Mouse (Mus musculus): Measurements from ENCODE around the gene Tmc3.
A peak's percentile ranks its signal among the peaks of the same experiment; 100 is the strongest.

Gene Tmc3

DNA sequence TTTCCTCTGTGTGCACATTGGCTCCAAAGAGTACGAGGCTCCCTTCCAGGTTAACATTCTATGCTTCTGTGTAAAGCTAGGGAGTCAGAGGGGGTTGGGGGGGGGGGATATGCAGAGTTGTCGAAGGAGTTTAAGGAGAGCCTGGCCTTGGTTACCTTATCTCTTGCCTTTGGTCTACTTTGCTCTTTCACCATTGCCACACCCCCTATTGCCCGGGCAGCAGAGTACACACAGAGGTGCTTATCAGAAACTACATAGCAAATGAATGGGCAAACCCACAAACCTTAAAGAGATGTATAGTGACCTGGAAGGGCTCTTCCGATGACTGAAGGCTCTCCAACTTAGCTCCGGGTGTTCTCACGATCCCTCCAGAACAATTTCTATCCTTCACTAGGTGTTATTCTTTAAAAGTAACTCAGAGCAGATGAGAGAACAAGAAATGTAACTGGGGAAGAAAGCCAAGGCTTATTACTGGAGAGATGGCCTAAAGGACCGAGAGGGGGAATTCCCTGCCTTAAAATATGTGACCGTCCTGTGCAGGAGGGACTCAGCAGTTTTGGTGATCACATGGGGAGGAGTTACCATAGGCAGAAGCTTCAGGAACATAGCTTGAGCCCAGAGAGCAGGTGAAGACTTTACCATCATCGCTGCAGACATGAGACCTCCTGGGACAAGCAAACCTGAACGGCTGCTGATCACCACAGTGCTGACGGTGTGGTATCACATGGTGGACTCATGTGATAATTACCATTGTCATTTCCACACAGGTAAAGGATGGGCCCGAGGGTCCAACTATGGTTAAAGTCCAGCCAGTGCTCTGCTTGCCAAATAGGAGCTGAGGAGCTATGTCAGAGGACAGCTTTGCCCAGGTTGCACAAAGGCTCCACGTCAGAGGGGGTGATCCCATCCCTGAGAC is 14.5 kb downstream of the Tmc3 start:
- DNase-seq (ENCODE audit: low spot score): no peak

DNA sequence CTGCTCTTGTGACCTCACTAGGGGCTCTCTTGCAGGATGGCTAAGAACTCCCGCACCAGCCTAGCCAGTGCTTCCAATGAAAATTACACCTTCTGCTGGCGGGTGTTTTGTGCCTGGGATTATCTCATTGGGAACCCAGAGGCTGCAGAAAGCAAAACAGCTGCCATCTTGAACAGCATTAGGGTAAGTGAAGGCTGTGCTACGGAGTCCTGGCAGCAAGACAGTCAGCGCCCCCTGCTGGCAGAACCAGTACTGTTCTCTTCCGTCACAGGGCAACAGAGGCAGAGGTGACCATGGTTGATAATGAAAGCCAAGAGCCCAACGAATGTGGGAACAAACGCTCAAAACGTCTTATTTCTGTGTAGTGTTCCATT is 15.2 kb downstream of the Tmc3 start:
- DNase-seq (ENCODE audit: low spot score): peak; percentile 56

DNA sequence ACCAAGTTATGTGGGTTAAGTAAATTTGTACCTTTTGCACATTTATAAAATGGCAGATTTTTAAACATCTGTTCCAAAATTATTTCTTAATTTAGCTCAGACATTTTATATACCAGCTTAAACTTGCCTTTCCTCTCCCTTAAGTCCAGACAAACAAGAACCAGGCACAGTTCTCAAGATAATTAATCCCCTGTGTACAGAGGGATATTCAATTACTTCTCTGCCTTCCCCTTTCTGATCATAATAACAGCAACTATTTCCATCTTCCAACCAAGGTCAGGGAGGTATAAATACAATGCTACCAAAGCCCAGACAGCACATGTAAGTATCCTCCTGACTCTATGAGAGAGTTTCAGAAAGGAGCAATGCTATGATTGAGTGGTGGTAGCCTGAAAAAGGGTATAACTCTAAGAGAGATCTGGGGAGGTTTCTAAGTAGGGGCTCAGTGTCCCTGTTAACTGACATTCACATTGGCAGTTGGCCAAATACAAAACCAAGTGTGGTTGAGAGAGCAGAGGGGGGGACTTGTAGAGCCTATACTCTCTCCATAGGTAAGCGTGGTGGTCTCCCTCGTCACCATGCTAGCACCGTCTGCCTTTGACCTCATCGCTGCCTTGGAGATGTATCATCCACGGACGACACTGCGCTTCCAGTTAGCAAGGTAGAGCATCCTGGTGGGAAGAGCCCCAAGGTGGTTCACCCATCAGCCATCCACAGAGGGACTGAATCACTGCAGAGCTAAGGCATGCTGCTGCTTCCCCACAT is 19.6 kb downstream of the Tmc3 start:
- no peak for DNase-seq (ENCODE audit: low spot score)

DNA sequence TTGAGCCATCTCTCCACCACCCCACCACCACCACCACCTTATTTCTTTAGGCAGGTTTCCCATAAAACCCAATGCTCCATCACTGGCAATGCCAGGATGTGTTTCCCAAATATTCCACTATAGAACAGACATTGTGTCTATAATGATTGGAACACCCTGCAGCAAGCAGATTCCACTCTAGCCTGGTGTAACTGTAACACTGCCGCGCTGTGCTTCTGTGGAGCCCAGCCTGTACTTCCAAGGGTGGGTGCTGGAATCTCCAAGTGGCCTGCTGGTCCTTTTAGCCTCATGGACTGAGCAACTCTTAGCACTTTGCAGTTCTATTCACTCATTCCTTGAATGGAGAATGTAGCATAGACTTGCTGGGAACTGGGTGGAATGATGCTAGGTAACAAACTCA is 22.1 kb downstream of the Tmc3 start:
- DNase-seq (ENCODE audit: low spot score): no peak

DNA sequence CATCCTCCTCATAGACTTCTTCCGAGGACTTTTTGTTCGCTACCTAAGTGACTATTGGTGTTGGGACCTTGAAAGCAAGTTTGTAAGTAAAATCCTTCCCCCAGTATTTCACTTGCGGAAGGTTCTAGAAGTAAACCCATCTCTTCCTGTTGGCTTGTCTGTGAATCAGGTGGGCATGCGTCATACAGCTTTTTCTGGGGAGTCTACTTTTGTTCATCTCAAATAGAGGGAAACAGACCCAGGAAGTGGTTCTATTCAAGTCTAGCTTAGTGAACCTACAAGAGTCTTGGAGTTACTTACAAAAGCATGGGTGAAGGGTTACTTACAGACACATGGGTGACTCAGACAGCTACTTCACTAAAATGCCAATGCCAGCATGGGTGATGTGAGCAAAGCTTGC is 25.2 kb downstream of the Tmc3 start:
- DNase-seq (ENCODE audit: low spot score): no peak

DNA sequence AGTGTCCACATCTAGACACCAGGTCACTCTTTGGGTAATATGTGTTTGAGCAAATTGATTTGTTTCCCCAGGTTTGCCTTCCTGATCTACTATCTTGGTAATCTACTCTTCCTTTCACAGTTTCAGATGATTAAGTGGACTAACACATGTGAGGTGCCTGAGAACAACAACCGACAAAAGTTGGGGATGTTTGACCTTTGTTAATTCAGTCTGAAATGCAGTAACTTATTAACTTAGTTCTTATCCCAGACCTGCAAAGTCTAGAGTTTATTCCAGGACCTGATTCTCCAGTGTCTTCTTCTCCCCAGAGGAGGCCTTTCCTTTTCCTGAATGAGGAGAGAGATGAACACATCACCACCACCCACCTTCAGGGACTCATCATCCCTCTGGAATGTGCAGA is 27.2 kb downstream of the Tmc3 start:
- DNase-seq (ENCODE audit: low spot score): no peak

DNA sequence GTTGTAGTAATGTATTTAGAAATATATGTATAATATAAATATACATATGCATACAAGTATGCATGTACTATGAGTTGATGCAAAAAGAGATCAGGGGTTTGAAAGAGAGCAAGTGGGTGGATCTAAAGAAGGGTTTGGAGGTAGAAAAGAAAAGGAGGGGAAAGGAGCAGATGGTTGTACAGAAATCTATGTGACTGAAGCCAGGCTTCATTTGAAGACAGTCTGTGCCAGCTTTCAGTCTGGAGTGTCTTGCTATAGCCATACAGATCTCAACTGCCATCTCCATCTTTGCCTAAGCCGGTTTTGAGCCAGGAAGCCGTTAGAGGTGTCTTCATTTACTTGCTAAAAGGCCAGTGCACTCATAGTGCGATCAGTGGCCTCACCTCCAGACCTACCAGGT is 30.5 kb downstream of the Tmc3 start:
- DNase-seq (ENCODE audit: low spot score): no peak

DNA sequence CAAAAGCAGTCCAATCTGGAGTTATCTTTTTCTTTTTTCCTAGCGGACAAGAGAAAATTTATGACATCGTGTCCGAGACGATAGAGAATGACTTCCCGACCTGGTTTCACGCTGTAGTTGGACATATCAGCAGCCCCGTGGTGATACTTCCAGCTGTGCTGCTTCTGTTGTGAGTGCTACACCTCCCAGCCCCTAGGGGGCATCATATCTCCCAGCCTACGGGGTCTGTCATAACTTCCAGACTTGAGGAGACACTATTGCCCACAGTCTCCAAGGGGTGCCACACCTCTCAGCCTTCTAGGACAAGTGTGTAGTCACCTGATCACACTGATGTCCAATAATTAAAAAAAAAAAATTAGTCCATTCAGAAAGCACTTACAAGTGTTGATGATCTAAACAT is 31.1 kb downstream of the Tmc3 start:
- DNase-seq (ENCODE audit: low spot score): no peak

- no peak for DNase-seq (ENCODE audit: low spot score)
These were observed 31.5 kb downstream of the Tmc3 start for GRCm38 (mm10) chr7:83616268-83616667.

GRCm38 (mm10) chr7:83618709-83619108 is 34.0 kb downstream of the Tmc3 start:
- DNase-seq (ENCODE audit: low spot score): no peak

DNA sequence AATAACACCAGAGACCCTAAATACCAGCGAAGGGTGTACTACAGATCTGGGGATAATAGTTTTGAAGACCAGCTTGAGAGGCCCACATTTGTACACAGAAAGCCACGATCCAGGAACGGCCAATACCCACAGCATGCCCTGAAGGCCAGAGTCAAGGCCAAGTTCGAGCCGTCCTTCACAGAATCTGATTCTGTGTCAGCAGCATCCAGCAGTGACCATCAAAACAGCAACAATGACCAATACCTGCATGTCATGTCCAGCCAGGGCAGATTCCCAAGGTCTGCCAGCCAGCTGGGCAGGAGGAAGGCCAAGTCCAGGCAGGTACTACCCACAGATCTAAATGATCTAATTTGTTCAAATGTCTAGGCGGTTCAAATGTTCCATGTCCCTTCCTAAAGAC is 37.9 kb downstream of the Tmc3 start:
- no peak for DNase-seq (ENCODE audit: low spot score)

DNA sequence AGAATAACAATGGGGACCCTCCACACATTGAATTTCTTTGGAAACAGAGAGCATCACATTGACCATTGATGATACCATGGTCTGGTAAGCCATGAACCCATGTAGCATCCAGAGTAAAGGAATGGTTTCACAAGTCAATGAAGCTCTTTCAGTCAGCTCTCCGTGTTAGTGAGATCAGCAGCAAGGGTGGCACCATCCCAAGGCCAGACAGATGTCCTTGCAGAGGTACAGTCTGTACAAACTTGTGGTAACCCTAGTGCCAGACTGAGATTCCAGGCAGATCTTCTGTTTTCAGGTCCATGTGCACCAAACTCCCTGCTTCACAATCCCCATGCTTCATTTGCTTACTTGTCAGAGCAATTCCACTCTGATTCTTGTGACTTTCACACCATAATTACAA is 39.3 kb downstream of the Tmc3 start:
- DNase-seq (ENCODE audit: low spot score): peak; percentile 26

DNA sequence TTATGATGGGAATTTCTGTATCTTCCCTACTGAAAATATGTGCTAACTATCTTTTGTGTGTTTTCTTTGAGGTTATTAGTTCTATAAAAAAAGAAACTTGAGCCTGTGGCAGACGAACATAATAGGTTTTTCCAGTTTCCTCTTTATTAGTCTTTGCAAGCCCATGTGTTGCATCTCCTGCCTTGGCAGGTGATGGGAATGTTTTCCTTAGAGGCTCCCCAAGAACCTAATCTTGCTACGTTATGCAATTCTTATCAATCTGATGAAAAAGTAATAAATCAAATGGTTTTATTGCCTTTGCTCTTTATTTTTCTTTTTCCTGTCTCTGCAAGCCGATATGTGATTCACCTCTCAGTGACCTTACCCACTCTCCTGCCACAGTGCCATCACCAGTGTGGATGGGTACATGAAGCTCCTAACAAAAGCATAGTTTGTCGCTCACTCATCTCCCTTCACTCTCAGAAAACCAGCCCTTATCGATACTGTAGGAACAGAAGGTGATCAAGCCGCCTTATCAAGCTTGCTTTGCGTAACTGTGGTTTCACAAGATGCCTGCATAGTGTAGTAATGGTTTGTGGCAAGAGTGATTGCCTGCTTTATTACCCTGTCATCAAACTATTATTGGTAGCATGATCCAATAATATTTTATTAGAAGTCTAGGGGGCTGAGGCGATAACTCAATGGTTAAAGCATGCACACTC is 42.0 kb downstream of the Tmc3 start:
- no peak for DNase-seq (ENCODE audit: low spot score)

- DNase-seq (ENCODE audit: low spot score): no peak
These were observed 42.6 kb downstream of the Tmc3 start for GRCm38 (mm10) chr7:83627369-83627768.

GRCm38 (mm10) chr7:83631073-83631827 is 46.5 kb downstream of the Tmc3 start:
- no peak for DNase-seq (ENCODE audit: low spot score)

- DNase-seq (ENCODE audit: low spot score): peak; percentile 92
These were observed 47.3 kb downstream of the Tmc3 start, which contains the start of gene Stard5 for GRCm38 (mm10) chr7:83631828-83632681. Gene Stard5 (plus strand): TSS chr7:83631959.

DNA sequence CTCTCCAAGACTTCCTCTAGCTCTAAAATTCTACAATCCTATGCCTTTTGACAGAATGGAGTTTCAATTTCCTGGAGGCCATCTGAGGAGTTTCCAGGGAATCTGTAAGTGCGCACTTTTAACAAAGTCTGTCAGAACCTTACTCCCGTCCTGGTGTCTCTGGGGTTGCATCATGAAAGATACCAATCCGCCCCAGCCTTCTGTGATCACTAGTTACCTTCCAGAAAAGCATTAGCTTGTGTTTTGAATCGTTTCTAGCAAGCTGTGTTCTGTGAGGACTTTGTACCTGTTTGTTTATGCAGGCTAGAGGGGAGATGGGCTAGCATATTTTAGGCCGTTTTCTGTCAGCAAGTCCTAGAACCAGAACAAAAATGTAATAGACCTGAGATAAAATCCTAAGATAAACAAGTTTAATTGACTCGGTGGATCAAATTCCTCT is 48.0 kb downstream of the Tmc3 start:
- no peak for DNase-seq (ENCODE audit: low spot score)

DNA sequence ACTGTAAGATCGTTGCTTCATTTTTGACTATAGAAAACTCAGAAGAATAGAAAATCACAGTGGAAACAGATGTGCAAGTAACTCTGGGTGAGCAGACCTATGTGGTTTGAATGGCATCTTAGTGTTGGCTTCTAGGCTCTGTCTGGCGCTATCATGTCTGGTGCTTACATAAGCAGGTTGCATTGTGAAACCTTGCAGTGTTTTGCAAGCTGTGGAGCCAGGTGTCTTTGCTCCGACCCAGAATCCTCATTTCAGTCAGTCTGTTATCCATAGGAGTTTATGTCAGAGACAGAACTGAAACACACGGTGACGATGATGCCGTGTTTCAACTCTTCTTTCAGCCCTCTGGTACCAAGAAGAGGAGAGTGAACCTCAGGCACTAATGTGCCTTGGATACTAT is 49.1 kb downstream of the Tmc3 start:
- DNase-seq (ENCODE audit: low spot score): no peak

DNA sequence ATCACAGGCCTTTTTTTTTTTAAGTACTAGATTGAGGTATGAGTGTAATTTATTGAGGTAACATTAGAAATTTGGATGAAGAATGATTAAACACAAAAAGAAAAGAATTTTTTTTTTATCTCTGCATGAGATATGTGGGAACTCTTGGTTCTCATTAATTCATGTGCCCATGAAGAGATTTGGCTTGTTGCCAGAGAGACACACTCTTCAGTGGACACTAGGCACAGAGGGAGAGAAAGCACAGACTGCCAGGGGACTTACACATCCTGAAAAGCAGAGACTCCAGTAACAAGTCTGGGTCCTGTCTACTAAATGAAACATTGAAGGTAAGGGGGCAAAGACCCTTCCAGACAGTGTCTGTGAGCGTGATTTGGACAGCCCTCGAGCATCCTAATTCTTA is 51.0 kb downstream of the Tmc3 start:
- DNase-seq (ENCODE audit: low spot score): no peak

- DNase-seq (ENCODE audit: low spot score): no peak
These were observed 51.7 kb downstream of the Tmc3 start for GRCm38 (mm10) chr7:83636425-83636824.
